Mouse (Mus musculus): Measurements from ENCODE around the gene Sgms2.

DNA sequence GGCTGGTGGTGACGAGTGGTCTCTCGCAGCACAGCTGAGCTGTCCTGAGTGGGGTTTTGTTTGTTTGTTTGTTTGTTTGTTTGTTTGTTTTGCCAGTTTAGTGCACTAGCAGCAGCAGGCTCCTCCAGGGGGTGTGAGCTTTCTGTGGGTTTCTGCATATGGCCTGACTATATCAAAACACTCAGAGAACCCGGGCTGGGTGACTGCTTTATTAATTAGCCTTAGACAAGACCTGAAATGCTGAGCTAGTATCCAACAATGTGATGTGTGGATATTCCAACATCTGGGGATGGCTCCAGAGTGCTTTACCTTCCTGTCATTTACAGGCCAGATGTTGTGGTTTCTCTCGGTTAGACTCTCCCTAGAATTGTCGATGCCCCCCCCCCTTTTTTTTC is 187.9 kb downstream of the Sgms2 start:
- TF ChIP-seq CTCF (IDR thresholded peaks at IDR 0.05; ENCODE audit: low read depth) (no peak), EP300 (IDR thresholded peaks at IDR 0.05; ENCODE audit: low read depth) (no peak)

Data from heart, postnatal 0 days (tissue).